Mouse (Mus musculus) adipocyte (in vitro differentiated cells): Measurements from ENCODE around the gene Prpsap1.
"Not testable (repeated sequence)": the region's sequence is repeated elsewhere in the genome, so short reads cannot be mapped to it uniquely, and the experiment has no call there.

ENCODE experiments used
- DNase-seq: peaks from one replicate; pipeline ENCODE4 v3.0.0-alpha.2; 2016; ENCODE audit warnings: low spot score

Gene Prpsap1

DNA sequence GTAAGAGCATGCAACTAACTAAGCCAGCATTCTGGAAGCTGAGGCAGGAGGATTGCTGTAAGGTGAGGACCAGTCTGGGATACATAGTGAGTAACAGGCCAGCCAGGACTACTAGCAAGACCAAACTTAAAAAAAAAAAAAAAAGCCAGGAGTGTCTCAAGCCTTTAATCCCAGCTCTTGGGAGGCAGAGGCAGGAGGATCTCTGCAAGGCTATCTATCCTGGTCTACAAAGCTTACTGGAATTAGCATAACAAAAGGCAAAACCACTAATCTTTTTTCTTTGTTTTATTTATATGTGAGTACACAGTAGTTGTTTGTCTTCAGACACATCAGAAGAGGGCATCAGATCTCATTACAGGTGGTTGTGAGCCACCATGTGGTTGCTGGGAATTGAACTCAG lies 5.8 kb downstream of the Prpsap1 start:
- DNase-seq: no peak

GRCm38 (mm10) chr11:116484261-116484660 lies 9.7 kb downstream of the Prpsap1 start:
- DNase-seq: no peak

DNA sequence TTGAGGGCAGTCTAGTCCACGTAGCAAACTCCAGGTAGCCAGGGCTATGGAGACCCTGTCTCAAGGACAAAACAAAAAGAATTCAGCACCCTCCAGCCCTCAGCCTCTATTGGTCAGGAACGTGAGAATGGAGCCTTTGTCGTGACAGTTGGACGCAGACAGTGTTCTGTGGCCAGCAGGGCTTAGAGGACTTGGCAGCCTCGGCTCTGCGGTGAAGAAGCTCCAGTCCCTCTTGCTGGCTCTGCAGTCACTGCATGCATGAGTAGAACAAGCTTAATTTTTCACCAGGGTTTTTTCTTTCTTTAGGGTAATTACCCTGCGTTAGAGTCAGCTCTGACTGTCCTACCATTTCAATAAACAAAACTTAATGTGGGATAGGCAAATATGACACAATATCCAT lies 12.2 kb downstream of the Prpsap1 start:
- no peak for DNase-seq

GRCm38 (mm10) chr11:116480975-116481374 lies 13.0 kb downstream of the Prpsap1 start:
- DNase-seq: peak; percentile 41

- no peak for DNase-seq
These were observed 14.2 kb downstream of the Prpsap1 start for GRCm38 (mm10) chr11:116479832-116480231.

GRCm38 (mm10) chr11:116478978-116479377 lies 15.0 kb downstream of the Prpsap1 start:
- no peak for DNase-seq

DNA sequence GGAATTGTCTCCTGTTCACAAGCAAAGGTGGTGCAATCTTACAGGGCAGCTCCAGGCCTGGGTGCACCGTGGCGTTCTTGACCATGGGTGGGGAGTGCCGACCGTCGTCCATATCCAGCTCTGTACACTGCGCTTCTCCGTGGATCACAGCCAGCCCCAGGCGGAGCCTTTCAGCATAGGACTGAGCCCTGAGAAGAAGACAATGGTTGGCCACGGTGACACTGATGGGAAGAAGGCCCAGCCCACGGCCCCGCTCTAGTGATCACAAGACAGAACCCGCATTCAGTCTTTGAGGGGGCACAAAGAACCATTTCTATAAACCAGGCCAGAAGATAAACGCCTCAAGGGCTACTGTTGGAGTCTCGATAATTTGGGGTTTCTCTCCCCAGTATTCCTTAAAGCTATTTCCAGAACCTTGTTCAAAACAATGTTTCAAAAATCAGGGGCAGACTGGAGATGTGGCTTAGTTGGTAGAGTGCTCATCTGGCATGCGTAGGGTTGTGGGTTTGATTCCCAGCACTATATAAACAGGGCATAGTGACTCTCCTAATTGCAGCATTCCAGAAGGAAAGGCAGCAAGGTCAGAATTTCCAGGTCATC lies 16.7 kb downstream of the Prpsap1 start:
- no peak for DNase-seq

DNA sequence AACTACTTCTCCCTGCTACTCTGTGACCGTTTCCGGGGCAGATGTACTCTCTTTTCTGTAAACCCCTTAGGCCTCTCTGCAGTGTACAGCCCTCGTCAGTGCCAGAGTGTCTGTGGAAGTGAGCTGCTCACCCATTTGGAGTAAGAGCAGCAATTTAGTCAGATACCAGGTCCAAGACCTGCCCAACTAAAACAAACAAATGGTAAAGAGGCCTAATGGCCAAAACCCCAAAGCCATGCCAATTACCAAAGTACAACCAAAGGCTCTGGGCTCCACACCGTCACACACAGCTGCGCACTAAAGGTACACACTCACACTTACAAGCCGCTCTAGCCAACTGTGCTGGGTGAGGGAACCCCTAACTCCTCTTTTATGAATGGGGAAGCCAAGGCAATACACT lies 17.3 kb downstream of the Prpsap1 start:
- DNase-seq: no peak

- DNase-seq: peak; percentile 32
These were observed 18.0 kb downstream of the Prpsap1 start for GRCm38 (mm10) chr11:116476041-116476440.

DNA sequence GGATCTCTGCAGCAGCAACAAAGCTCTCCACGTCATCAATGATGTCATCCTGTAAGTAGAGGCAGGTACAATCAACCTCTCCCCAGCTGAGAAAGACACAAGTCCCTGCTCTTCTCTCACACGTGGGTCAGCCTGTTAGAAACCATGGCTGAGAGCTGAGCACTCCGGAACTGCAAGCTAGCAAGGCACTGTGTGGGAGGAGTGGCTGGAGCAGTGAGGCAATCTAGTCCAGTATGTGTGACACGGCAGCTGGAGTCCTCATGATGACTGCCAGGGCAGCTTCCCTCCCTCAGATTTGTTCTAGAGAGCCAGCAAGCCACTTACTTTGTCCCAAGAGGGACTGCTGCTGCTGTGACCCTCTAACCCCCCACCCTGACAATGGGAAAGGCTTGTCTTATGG lies 21.7 kb downstream of the Prpsap1 start:
- no peak for DNase-seq

GRCm38 (mm10) chr11:116470896-116471295 lies 23.1 kb downstream of the Prpsap1 start:
- DNase-seq: no peak

DNA sequence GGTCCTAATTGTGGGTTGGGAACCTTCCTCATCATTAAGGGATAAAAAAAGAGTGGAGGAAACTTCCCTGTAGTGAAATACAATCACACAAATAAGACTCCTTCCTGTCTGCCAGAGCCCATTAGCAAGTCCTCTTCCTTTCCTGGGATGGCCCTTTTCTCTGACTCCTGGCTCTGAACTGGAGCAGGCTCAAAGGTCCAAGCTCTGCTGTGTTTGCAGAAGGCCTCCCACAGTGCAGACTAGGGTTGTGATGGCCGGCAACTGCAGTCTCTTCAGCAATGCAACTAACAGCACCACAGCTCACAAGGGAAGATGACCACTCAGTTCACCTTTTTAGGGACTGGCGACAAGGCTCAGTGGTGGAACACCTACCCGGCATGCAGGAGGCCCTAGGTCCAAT lies 23.8 kb downstream of the Prpsap1 start:
- no peak for DNase-seq

DNA sequence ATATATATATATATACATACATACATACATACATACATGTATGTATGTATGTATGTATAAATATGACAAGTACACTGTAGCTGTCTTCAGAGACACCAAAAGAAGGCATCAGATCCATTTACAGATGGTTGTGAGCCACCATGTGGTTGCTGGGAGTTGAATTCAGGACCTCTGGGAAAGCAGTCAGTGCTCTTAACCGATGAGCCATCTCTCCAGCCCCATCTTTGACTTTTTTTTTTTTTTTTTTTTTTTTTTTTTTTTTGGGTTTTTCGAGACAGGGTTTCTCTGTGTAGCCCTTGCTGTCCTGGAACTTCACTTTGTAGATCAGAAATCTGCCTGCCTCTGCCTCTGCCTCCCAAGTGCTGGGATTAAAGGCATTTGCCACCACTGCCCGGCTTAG lies 25.7 kb downstream of the Prpsap1 start:
- not testable (repeated sequence) for DNase-seq

GRCm38 (mm10) chr11:116466141-116466540 lies 27.9 kb downstream of the Prpsap1 start, which contains the start of gene Qrich2:
Qrich2 (minus strand) TSS chr11:116466241.
- no peak for DNase-seq

DNA sequence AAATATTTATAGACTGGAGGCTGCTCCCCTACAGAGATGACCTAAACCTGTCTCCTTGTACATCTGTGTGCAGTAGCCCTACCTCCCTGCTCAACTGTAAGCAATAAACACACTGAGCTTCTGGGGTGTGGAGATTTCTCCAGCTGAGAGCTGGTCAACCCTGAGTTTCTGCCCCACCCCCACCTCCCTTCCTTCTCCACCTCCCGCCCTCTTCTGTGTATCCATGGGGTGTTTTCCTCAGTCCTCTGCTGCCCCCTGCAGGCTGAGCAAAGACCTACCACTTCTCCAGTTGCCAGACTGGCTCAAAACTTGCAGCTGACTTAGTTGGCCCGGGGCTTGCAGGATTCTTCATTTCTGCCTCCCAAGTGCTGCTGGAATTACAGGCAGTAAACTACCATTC lies 30.2 kb downstream of the Prpsap1 start:
- peak; percentile 92 for DNase-seq

GRCm38 (mm10) chr11:116463338-116463737 lies 30.7 kb downstream of the Prpsap1 start:
- DNase-seq: no peak

DNA sequence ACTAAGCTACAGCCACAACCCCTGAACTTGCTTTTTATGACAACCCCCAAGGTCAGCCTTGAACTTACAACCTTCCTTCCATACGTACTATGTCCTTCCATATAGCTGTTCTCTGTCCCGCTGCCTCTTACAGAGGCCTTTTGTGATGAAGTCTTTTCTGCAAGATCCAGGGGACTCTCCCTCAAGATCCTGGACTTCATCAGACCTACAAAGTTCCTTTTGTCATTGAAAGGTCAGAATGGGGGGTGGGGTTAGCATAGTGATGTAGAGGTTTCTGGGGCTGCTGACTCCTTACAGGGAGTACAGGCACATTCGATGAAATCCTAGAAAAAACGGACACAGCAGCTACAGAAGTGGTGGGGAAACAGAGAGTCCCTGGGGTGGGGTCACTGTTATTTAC lies 34.2 kb downstream of the Prpsap1 start:
- DNase-seq: no peak

- no peak for DNase-seq
These were observed 37.8 kb downstream of the Prpsap1 start for GRCm38 (mm10) chr11:116456234-116456633.

DNA sequence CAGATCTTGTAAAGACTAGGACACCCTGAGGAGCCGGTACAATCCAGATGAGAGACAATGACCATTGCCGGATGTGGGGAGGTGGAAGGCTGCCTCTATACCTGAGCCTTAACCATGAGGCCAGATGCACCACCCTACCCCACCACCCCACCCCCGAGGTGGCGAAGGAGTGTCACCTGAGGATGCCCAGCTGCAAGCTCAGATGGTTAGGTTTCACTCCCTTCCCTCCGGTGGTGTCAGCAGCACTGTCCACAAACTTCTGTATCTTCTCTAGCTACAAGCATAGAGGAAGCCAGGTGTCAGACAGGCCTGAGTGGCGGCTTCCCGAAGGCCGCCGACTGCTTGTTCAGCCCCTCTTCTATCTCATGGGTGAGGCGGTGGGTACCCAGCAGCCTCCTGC lies 40.1 kb downstream of the Prpsap1 start:
- DNase-seq: no peak

- DNase-seq: no peak
These were observed 44.7 kb downstream of the Prpsap1 start for GRCm38 (mm10) chr11:116449341-116449740.

- no peak for DNase-seq
These were observed 46.2 kb downstream of the Prpsap1 start for GRCm38 (mm10) chr11:116447822-116448221.

GRCm38 (mm10) chr11:116446308-116446887 lies 47.6 kb downstream of the Prpsap1 start:
- DNase-seq: no peak

DNA sequence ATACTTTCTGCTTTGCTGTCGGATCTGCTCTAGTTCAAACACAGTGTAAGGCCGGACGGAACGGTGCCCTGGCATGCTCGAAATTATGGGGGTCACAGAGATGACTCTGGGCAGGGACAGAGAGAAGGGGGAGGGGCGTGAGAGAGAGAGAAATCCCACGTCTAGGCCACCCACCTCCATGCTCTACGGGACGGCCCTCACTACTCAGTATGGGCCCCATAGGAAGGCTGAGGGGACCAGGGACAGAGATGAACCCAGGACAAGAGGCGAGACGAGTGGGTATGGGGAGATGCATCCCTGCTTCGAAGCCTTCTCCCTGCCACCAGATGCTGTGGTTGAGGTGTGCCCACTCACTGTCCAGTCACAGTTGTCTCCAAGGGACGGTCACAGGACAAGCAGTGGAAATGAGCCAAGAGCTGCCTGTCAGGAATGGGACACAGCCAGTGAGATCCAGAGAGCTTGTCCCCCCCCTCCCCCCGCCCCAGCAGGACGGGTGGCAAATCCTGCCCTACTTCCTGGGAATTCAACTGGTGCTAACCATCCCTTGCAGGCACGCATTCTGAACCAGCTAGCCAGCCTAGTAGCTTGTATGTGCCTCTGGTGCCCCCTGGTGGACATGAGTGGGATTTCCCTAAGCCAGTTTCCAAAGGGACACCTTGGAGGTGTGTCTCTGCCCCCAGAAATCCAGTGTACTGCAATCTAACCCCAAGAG lies 48.2 kb downstream of the Prpsap1 start:
- peak; percentile 90 for DNase-seq
